Mouse (Mus musculus): ENCODE measurements at regions not wholly inside any gene's neighbourhood (a gene's known extent, or its start where the extent isn't known, plus 50 kb on each side); places are given as distances from the start of the nearest gene placed in this dataset.

GRCm38 (mm10) chr8:93729124-93729930 is 80.4 kb upstream of the Gnao1 start:
- no peak for TF ChIP-seq CTCF (IDR thresholded peaks at IDR 0.05)
- no peak for TF ChIP-seq EP300 (IDR thresholded peaks at IDR 0.05)
